Mouse (Mus musculus) megakaryocyte progenitor cell, adult 5-6 weeks (primary cell): ENCODE data around the gene Zfp358. TPM values are rescaled to one million over a fixed set of nuclear protein-coding genes. Genes with fewer than 3 reads are reported as not detected.

ENCODE experiments used
- ATAC-seq: replicated peaks from 2 replicates; pipeline ENCODE4 v1.8.0; 2016; ENCODE audit warnings: mild to moderate bottlenecking, moderate TSS enrichment, inconsistent platforms; ENCODE audit not compliant: poor library complexity
- total RNA-seq, 2 experiments: library from RNA; stranded (forward) in 1 of 2; stranded (reverse) in 1 of 2; fragments of 157-497, 149-512 nt in 1 of 2; fragments of 200-1000 nt in 1 of 2; gene quantifications; 2 replicates each; pipeline versions ENCODE4 v1.2.3 to v1.2.4; 2015 to 2017

Zfp358 gene
- total RNA-seq (2015) (9.3 and 12.3 TPM in 2 replicates), total RNA-seq (2017) (4.6 and 7.0 TPM in 2 replicates)

- peak; percentile 85 for ATAC-seq
Observed at GRCm38 (mm10) chr8:3492901-3493844, at the start of gene Zfp358. Zfp358 (plus strand) TSS chr8:3493138.

GRCm38 (mm10) chr8:3449226-3449625 is 43.7 kb upstream of the Zfp358 start:
- no peak for ATAC-seq

- ATAC-seq: peak; percentile 91
Observed at GRCm38 (mm10) chr8:3450670-3451069, 42.3 kb upstream of the Zfp358 start.

- ATAC-seq: no peak
Observed at GRCm38 (mm10) chr8:3451992-3452391, 40.9 kb upstream of the Zfp358 start.

GRCm38 (mm10) chr8:3463248-3463647 is 29.7 kb upstream of the Zfp358 start:
- no peak for ATAC-seq

GRCm38 (mm10) chr8:3464309-3464708 is 28.6 kb upstream of the Zfp358 start:
- peak; percentile 55 for ATAC-seq

- ATAC-seq: peak; percentile 88
Observed at GRCm38 (mm10) chr8:3467006-3467885, 25.7 kb upstream of the Zfp358 start, which contains the start of gene Pex11g. Pex11g (minus strand) TSS chr8:3467680.

- no peak for ATAC-seq
Observed at GRCm38 (mm10) chr8:3467886-3468545, 24.9 kb upstream of the Zfp358 start.

GRCm38 (mm10) chr8:3468838-3469237 is 24.1 kb upstream of the Zfp358 start:
- no peak for ATAC-seq

GRCm38 (mm10) chr8:3470562-3470961 is 22.4 kb upstream of the Zfp358 start, which contains the start of gene Tex45:
Tex45 (plus strand) TSS chr8:3470862.
- ATAC-seq: no peak

GRCm38 (mm10) chr8:3475715-3476429 is 17.1 kb upstream of the Zfp358 start:
- ATAC-seq: peak; percentile 65

- no peak for ATAC-seq
Observed at GRCm38 (mm10) chr8:3480221-3480785, 12.6 kb upstream of the Zfp358 start.

GRCm38 (mm10) chr8:3481605-3482004 is 11.3 kb upstream of the Zfp358 start:
- peak; percentile 93 for ATAC-seq

GRCm38 (mm10) chr8:3482240-3482740 is 10.6 kb upstream of the Zfp358 start:
- no peak for ATAC-seq

- no peak for ATAC-seq
Observed at GRCm38 (mm10) chr8:3483546-3483945, 9.4 kb upstream of the Zfp358 start.

GRCm38 (mm10) chr8:3485192-3485591 is 7.7 kb upstream of the Zfp358 start:
- no peak for ATAC-seq

- ATAC-seq: no peak
Observed at GRCm38 (mm10) chr8:3493845-3494208, 889 bp downstream of the Zfp358 start.

- ATAC-seq: no peak
Observed at GRCm38 (mm10) chr8:3495578-3496427, 2.9 kb downstream of the Zfp358 start.

- no peak for ATAC-seq
Observed at GRCm38 (mm10) chr8:3496428-3496748, 3.5 kb downstream of the Zfp358 start.
